Mouse (Mus musculus) embryonic fibroblast, embryonic 13.5 days (primary cell): ENCODE measurements around the gene Zswim4.

Source experiments
- CTCF ChIP-seq: IDR thresholded peaks from 2 replicates; pipeline ENCODE4 v1.5.1; 2011; ENCODE audit warnings: mild to moderate bottlenecking, control low read depth, low read length, moderate library complexity, borderline replicate concordance; ENCODE audit not compliant: insufficient read depth
- POLR2A ChIP-seq: IDR thresholded peaks from 2 replicates; pipeline ENCODE4 v1.6.1; 2011; ENCODE audit warnings: low read depth, mild to moderate bottlenecking, control low read depth, low read length, moderate library complexity

GRCm38 (mm10) chr8:84194224-84194743 lies 42.6 kb downstream of the Zswim4 start:
- TF ChIP-seq POLR2A (no peak), CTCF (no peak)
